Mouse (Mus musculus) CD4-positive helper T cell, adult 2 months (primary cell): ENCODE data around the gene Ddx46.
A peak's percentile ranks its signal among the peaks of the same experiment; 100 is the strongest.

ENCODE experiments used
- DNase-seq: peaks from one replicate; pipeline ENCODE4 v3.0.0-alpha.2; 2012; ENCODE audit warnings: low read depth, missing footprints, low spot score

Ddx46 gene

GRCm38 (mm10) chr13:55721516-55721915 lies 86.7 kb downstream of the Ddx46 start:
- no peak for DNase-seq

- DNase-seq: no peak
Observed at GRCm38 (mm10) chr13:55721995-55722394, 87.2 kb downstream of the Ddx46 start.

- DNase-seq: no peak
Observed at GRCm38 (mm10) chr13:55726598-55727119, 91.8 kb downstream of the Ddx46 start.

- peak; percentile 89 for DNase-seq
Observed at GRCm38 (mm10) chr13:55727120-55727838, 92.5 kb downstream of the Ddx46 start, which contains the start of gene Pcbd2. Gene Pcbd2, plus strand, starts transcription at chr13:55727368.

- DNase-seq: peak; percentile 87
Observed at GRCm38 (mm10) chr13:55727839-55728238, 93.0 kb downstream of the Ddx46 start.

- DNase-seq: no peak
Observed at GRCm38 (mm10) chr13:55730716-55731115, 95.9 kb downstream of the Ddx46 start.
